Mouse (Mus musculus): ENCODE results near the gene Cdc14b.

GRCm38 (mm10) chr13:64268384-64268783, 6.7 kb downstream of the Cdc14b start:
- TF ChIP-seq CTCF (IDR thresholded peaks at IDR 0.05) (no peak), POLR2A (IDR thresholded peaks at IDR 0.05; ENCODE audit: insufficient read depth, low read depth, low read length) (no peak), EP300 (IDR thresholded peaks at IDR 0.05; ENCODE audit: insufficient read depth, low read depth, low read length) (no peak)
